Mouse (Mus musculus) forebrain, embryonic 13.5 days (tissue): ENCODE data around the gene Atxn1. TPM values are rescaled to one million over a fixed set of nuclear protein-coding genes. Genes with fewer than 3 reads are reported as not detected.

Experiments used
- ATAC-seq: fragments of 200-750 bp; cut with Nextera tagmentation; 2 replicates; pipeline ENCODE4 v1.8.0; 2017
- H3K27ac ChIP-seq: fragments of 300-500 bp; sonication (generic); 2 replicates; pipeline ENCODE4 v1.5.1; 2015; ENCODE audit warnings: inconsistent platforms, mild to moderate bottlenecking, moderate library complexity
- H3K27me3 ChIP-seq: fragments of 300-500 bp; sonication (generic); 2 replicates; pipeline ENCODE4 v1.6.1; 2015; ENCODE audit warnings: mild to moderate bottlenecking, inconsistent platforms
- H3K36me3 ChIP-seq: fragments of 300-500 bp; sonication (generic); 2 replicates; pipeline ENCODE4 v1.6.1; 2015; ENCODE audit warnings: mild to moderate bottlenecking, inconsistent platforms; ENCODE audit not compliant: poor library complexity, severe bottlenecking
- H3K4me1 ChIP-seq: fragments of 300-500 bp; sonication (generic); 2 replicates; pipeline ENCODE4 v1.6.1; 2015; ENCODE audit warnings: inconsistent platforms
- H3K4me2 ChIP-seq: fragments of 300-500 bp; sonication (generic); 2 replicates; pipeline ENCODE4 v1.6.1; 2015; ENCODE audit warnings: inconsistent platforms, mild to moderate bottlenecking, moderate library complexity
- H3K4me3 ChIP-seq: fragments of 300-500 bp; sonication (generic); 2 replicates; pipeline ENCODE4 v1.5.1; 2015; ENCODE audit warnings: mild to moderate bottlenecking, inconsistent platforms
- H3K9ac ChIP-seq: fragments of 300-500 bp; sonication (generic); 2 replicates; pipeline ENCODE4 v1.6.1; 2015; ENCODE audit warnings: mild to moderate bottlenecking, inconsistent platforms
- H3K9me3 ChIP-seq: fragments of 300-500 bp; sonication (generic); replicated peaks from 2 replicates; pipeline ENCODE4 v1.6.1; 2016; ENCODE audit warnings: inconsistent platforms
- WGBS: fragments of 180-500 bp; shearing (Covaris S2); methylation state at CpG from one replicate; pipeline ENCODE4 v1.1.7; 2015; 5-methylcytosine and 5-hydroxymethylcytosine counted together
- polyA plus RNA-seq: library from polyadenylated mRNA; unstranded; fragments of >200 nt; fragmentation: Nextera tagmentation; extraction: Ambion mirVana; gene quantifications from 2 replicates; pipeline ENCODE4 v1.2.1, GENCODE M21; 2015

The Atxn1 gene
- polyA plus RNA-seq, 1 experiment from 2014 or later = 7.7 TPM

DNA sequence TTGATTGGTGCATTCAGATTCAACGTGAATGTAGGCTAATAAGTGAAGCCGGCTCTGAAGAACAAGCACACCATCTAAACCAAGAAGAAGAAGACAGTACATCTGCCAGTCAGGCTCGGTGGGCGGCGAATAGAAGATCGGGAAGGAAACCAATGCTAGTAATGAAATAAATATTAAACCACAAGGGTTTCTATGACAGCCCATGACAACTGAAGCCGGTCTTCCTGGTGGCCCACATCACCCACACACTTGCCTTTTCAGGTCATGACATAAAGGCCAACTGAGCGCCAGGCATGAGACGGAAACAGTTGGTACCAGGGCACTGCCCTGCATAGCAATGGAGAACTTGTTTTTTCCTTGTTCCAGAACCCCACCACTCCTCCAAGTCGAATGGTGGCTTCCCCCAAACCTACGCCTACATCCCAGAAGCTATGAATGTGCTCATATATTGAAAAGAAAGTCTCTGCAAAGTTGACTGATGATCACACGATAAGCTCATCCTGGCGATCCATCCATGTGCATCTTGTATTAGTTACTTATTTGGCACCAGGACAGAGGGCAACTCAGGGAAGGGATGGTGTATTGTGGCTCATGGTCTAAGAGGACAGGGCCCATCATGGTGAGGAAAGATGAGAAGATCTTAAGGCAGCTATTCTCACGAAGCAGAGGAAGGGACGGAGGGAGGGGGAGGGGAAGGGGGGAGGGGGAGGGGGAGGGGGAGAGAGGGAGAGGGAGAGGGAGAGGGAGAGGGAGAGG lies 45.7 kb downstream of the Atxn1 start:
- no peak for ATAC-seq
- WGBS = 92% methylated on average over 13 of the region's 15 CpGs

DNA sequence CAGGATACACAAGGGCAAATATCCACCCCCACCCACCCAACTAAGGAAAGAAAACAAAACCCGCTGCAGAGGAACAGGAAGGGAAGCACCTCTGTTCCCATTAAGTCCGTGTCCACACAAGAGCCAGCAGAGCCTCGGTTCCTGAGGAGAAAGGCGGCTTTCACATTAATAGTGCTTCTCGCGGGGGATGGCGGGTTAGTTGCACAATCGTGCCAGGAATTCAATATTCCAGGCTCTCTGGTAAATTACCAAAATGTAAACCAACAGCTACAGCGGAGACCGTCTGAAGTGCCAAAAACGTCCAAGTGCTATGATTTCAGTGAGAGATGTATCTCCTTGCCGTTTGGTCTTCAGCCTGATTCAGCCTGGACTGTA lies 46.8 kb downstream of the Atxn1 start:
- Histone ChIP-seq H3K4me1 (peaks cover 4% of the 10 kb centered on the region), H3K4me3 (no peak overlapping the region), H3K36me3 (no peaks in the 10 kb centered on the region), H3K4me2 (no peak overlapping the region), H3K9me3 (no peaks in the 10 kb centered on the region), H3K9ac (no peak overlapping the region), H3K27ac (no peak overlapping the region; the same call in 1 of the 2 replicates), H3K27me3 (no peaks in the 10 kb centered on the region)
- 77% methylated on average over 12 of the region's 12 CpGs for WGBS
- no peak for ATAC-seq

More for the DNA sequence above, 45.7 kb downstream of the Atxn1 start:
- H3K9me3 ChIP-seq = no peaks in the 10 kb centered on the region
- no peak overlapping the region for H3K4me3 ChIP-seq
- no peak overlapping the region for H3K4me2 ChIP-seq
- no peak overlapping the region for H3K27ac ChIP-seq
- H3K4me1 ChIP-seq = peaks cover 4% of the 10 kb centered on the region
- no peak overlapping the region for H3K9ac ChIP-seq
- no peaks in the 10 kb centered on the region for H3K27me3 ChIP-seq
- H3K36me3 ChIP-seq = no peaks in the 10 kb centered on the region

GRCm38 (mm10) chr13:45917058-45918005 lies 47.5 kb downstream of the Atxn1 start:
- Histone ChIP-seq H3K4me1 (peaks cover 4% of the 10 kb centered on the region), H3K27ac (no peak overlapping the region), H3K4me2 (no peak overlapping the region), H3K27me3 (no peaks in the 10 kb centered on the region), H3K36me3 (no peaks in the 10 kb centered on the region), H3K9ac (no peak overlapping the region), H3K4me3 (no peak overlapping the region), H3K9me3 (no peaks in the 10 kb centered on the region)
- no peak for ATAC-seq
- WGBS = 91% methylated on average over 21 of the region's 21 CpGs

- no peak overlapping the region for H3K27ac ChIP-seq
- H3K27me3 ChIP-seq = no peaks in the 10 kb centered on the region
- no peak overlapping the region for H3K9ac ChIP-seq
- peak; percentile 55; the same call in 1 of the 2 replicates for ATAC-seq
- no peak overlapping the region for H3K4me3 ChIP-seq
- 72% methylated on average over 3 of the region's 3 CpGs for WGBS
- H3K36me3 ChIP-seq = no peaks in the 10 kb centered on the region
- H3K4me1 ChIP-seq = peaks cover 4% of the 10 kb centered on the region
- no peaks in the 10 kb centered on the region for H3K9me3 ChIP-seq
- no peak overlapping the region for H3K4me2 ChIP-seq
Observed at GRCm38 (mm10) chr13:45915921-45916320, 48.9 kb downstream of the Atxn1 start.

- Histone ChIP-seq H3K4me2 (no peak overlapping the region), H3K36me3 (no peaks in the 10 kb centered on the region), H3K4me1 (peaks cover 4% of the 10 kb centered on the region), H3K27ac (no peak overlapping the region), H3K4me3 (no peak overlapping the region), H3K27me3 (no peaks in the 10 kb centered on the region), H3K9me3 (no peaks in the 10 kb centered on the region), H3K9ac (no peak overlapping the region)
- ATAC-seq = no peak
- WGBS = 80% methylated on average over 2 of the region's 2 CpGs
Observed at GRCm38 (mm10) chr13:45915026-45915425, 49.8 kb downstream of the Atxn1 start.

DNA sequence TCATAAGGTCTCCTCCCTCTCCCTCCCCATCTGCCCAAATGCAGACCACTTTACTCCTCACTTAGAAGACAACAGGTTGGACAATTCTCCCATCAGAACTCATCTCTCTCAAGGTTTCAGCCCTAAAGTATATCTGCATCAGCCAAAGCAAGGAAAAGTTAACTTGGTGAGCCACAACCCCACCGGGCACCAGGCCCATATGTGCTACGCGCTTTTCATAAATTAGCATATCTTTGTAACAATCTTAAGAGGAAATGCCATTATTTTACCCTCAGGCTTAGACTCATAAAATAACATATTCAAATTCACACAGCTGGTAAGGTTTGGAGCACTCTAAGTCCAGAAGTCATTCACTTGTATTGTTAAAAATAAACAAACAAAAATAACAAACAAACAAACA lies 50.7 kb downstream of the Atxn1 start:
- no peak overlapping the region for H3K4me3 ChIP-seq
- ATAC-seq = no peak
- H3K9ac ChIP-seq = no peak overlapping the region
- no peaks in the 10 kb centered on the region for H3K9me3 ChIP-seq
- no peak overlapping the region for H3K4me2 ChIP-seq
- peaks cover 4% of the 10 kb centered on the region for H3K4me1 ChIP-seq
- no peak overlapping the region for H3K27ac ChIP-seq
- 82% methylated on average over 3 of the region's 3 CpGs for WGBS
- no peaks in the 10 kb centered on the region for H3K27me3 ChIP-seq
- H3K36me3 ChIP-seq = no peaks in the 10 kb centered on the region

GRCm38 (mm10) chr13:45911848-45912247 lies 53.0 kb downstream of the Atxn1 start:
- no peaks in the 10 kb centered on the region for H3K27me3 ChIP-seq
- H3K27ac ChIP-seq = no peak overlapping the region
- no peaks in the 10 kb centered on the region for H3K36me3 ChIP-seq
- no peak for ATAC-seq
- no peak overlapping the region for H3K9ac ChIP-seq
- H3K9me3 ChIP-seq = no peaks in the 10 kb centered on the region
- 85% methylated on average over 7 of the region's 7 CpGs for WGBS
- H3K4me2 ChIP-seq = no peak overlapping the region
- H3K4me1 ChIP-seq = peaks cover 7% of the 10 kb centered on the region
- no peak overlapping the region for H3K4me3 ChIP-seq

- 89% methylated on average over 5 of the region's 5 CpGs for WGBS
- no peak for ATAC-seq
Observed at GRCm38 (mm10) chr13:45911069-45911468, 53.7 kb downstream of the Atxn1 start.

GRCm38 (mm10) chr13:45910348-45910747 lies 54.5 kb downstream of the Atxn1 start:
- H3K4me1 ChIP-seq = peaks cover 6% of the 10 kb centered on the region; the same call in 1 of the 2 replicates
- H3K4me3 ChIP-seq = no peak overlapping the region
- ATAC-seq = no peak
- WGBS = 81% methylated on average over 7 of the region's 7 CpGs
- H3K27ac ChIP-seq = no peak overlapping the region
- no peak overlapping the region for H3K4me2 ChIP-seq
- no peaks in the 10 kb centered on the region for H3K27me3 ChIP-seq
- H3K36me3 ChIP-seq = no peaks in the 10 kb centered on the region
- H3K9ac ChIP-seq = no peak overlapping the region
- no peaks in the 10 kb centered on the region for H3K9me3 ChIP-seq

More at GRCm38 (mm10) chr13:45911069-45911468, 53.7 kb downstream of the Atxn1 start:
- Histone ChIP-seq H3K27ac (no peak overlapping the region), H3K27me3 (no peaks in the 10 kb centered on the region), H3K9ac (no peak overlapping the region), H3K4me3 (no peak overlapping the region), H3K4me2 (no peak overlapping the region), H3K9me3 (no peaks in the 10 kb centered on the region), H3K36me3 (no peaks in the 10 kb centered on the region), H3K4me1 (peaks cover 9% of the 10 kb centered on the region)

DNA sequence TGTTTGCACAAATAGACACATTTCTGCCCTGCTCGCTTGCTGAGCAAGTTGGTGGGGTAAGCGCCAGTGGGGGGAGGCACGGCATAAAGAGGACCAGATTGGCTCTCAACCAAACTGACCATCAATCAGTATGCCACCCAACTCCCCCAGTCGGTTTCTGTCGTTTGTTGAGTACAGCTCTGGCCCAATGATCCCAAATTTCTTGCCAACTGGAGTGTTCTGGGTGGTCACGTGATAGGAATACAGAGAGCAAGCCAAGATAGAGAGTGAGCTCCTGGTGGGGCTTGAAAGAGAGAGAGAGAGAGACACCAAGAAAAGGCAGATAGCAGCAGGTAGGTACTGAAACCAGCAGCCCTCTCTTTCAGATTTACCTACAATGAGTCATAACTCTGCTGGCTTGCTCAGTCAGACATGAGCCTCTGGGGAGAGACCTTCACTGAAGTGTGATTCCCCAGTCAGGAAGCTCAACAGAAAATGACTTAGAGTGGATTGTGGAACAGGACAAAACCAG lies 57.6 kb downstream of the Atxn1 start:
- ATAC-seq = no peak
- Histone ChIP-seq H3K9me3 (no peaks in the 10 kb centered on the region), H3K9ac (no peak overlapping the region), H3K4me3 (no peak overlapping the region), H3K4me2 (no peak overlapping the region), H3K27me3 (no peaks in the 10 kb centered on the region), H3K36me3 (no peaks in the 10 kb centered on the region), H3K4me1 (peaks cover 15% of the 10 kb centered on the region; the same call in 1 of the 2 replicates), H3K27ac (no peak overlapping the region)
- WGBS = 78% methylated on average over 6 of the region's 6 CpGs

- H3K4me3 ChIP-seq = no peak overlapping the region
- H3K4me1 ChIP-seq = peaks cover 15% of the 10 kb centered on the region; the same call in 1 of the 2 replicates
- no peak overlapping the region for H3K4me2 ChIP-seq
- ATAC-seq = no peak
- no peak overlapping the region for H3K27ac ChIP-seq
- H3K36me3 ChIP-seq = no peaks in the 10 kb centered on the region
- no peak overlapping the region for H3K9ac ChIP-seq
- no peaks in the 10 kb centered on the region for H3K27me3 ChIP-seq
- WGBS = 81% methylated on average over 10 of the region's 10 CpGs
- no peaks in the 10 kb centered on the region for H3K9me3 ChIP-seq
Observed at GRCm38 (mm10) chr13:45906438-45907166, 58.2 kb downstream of the Atxn1 start.
